Mouse (Mus musculus) thymus, postnatal 14 days (tissue): Measurements from ENCODE around the gene Gfi1b.

ENCODE experiments used
- DNase-seq: peaks from one replicate; pipeline ENCODE4 v3.0.0; 2021

Gene Gfi1b

DNA sequence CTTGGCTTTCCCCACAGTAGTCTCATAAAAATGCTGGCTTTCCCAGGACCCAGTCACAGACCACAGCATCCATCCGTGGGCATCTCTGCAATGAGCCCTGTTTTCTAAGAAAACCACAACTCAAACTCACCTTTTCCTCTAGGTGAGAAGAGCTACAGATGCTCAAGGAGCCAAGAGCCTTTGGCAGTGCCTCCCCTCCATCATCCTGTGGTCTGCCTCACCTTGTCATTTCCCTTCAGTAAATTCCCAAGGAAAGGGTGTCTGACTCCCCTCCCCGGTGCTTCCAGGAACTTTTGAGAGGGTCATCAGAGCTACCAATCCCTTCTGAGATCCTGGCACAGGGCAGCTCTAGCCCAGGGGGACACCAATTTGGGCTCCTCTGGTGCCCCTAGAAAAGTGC lies 671 bp downstream of the Gfi1b start:
- DNase-seq: no peak

DNA sequence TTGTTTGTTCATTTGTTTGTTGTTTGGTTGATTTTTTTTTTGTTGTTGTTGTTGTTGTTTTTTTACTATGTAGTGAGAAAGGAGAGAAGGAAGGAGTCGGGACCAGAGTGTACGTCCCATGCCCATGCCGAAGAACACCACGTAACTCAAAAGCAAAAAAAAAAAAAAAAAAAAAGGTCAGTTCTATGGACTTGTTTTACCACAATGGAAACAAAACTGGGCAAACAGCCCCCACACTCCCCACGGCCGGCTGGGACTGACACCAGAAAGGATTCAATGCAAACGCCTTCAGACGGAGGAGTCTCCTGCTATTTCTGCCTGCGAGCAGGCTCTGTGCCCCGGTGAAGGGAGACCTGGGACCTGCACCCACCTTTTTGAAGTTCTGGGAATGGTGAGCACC lies 1.3 kb downstream of the Gfi1b start:
- DNase-seq: no peak

- no peak for DNase-seq
Observed at GRCm38 (mm10) chr2:28619369-28619768, 2.4 kb downstream of the Gfi1b start.

DNA sequence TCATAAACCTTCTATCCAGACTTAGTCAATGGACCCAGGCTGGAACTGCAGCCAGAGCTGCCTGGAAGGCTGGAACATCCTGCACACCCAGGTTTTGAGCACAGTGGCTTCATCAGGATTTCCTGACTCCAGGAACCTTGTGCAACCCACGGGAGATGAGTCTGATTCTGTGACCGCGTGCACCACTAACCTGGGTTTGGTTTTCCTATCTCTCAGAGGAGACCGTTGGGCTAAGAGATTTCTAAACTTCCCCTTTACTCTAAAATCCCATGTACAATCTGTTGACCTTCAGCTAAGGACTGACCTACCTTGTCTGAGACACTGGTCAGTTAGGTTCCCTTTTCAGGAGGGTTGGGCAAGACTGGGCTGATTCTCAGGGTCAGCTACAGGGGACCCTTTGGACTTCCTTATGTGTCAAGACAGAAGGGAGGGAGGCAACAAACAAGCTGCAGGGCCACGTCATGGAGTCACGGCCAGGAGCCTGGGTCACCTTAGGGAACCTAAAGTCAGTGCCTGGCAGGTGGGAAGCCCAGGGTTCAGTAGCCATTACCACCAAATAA lies 2.9 kb downstream of the Gfi1b start:
- DNase-seq: no peak

- no peak for DNase-seq
Observed at GRCm38 (mm10) chr2:28617498-28618486, 4.0 kb downstream of the Gfi1b start.

DNA sequence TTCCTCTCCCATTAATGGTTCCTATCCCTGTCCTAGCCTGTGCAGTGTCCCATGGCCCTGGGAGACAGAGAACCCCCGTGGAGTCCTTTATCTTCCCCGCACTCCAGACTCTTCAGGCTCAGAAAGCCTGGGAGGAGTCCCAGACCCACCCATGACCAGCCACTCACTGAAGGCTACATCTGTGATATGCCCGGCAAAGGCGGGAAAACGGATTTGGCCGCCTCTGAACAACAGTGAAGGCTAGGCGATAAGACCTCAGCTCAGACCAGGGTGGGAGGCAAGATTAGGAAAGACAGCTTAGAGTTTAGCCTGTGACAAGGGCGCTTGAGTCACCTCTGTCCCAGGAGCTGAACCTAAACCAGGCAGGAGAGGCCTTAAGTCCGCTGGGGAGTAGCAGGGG lies 4.9 kb downstream of the Gfi1b start:
- no peak for DNase-seq

DNA sequence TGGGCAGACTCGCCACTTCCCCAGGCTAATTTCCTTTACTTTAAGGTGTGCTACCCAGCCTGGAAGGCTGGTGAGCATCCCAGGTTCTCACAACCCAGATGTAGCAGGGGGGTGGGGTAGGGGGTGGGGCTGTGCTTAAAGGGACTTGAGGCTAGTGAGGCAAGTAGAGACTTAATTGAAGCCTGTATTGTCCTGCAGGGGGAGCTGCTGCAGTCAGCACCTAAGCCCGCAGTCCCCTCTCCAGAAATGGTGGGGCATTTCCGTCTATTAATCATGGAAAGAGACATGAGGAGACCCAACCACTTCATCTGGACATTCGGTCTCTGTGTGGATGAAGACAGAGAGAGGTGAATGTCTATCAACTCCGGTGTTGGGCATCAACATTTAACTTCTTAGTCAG lies 5.4 kb downstream of the Gfi1b start:
- peak; percentile 41 for DNase-seq

- DNase-seq: no peak
Observed at GRCm38 (mm10) chr2:28613599-28613998, 8.2 kb downstream of the Gfi1b start.

GRCm38 (mm10) chr2:28612436-28613063 lies 9.2 kb downstream of the Gfi1b start:
- no peak for DNase-seq

DNA sequence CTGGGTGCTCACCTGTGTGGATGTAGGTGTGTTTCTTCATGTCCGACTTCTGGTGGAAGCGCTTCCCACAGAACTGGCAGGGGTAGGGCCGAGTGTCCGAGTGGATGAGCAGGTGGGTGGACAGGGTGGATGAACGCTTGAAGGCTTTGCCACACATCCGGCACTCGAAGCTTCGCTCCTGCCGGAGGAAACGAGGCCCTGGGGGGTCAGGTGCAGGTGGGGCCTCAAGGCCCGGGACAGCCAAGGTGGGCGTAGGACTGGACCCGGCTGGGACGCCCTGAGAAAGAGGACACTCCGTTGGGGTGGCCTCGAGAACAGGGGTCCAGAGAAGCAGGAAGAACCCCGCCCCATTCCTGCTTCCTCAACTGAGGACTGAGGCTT lies 10.4 kb downstream of the Gfi1b start:
- no peak for DNase-seq

DNA sequence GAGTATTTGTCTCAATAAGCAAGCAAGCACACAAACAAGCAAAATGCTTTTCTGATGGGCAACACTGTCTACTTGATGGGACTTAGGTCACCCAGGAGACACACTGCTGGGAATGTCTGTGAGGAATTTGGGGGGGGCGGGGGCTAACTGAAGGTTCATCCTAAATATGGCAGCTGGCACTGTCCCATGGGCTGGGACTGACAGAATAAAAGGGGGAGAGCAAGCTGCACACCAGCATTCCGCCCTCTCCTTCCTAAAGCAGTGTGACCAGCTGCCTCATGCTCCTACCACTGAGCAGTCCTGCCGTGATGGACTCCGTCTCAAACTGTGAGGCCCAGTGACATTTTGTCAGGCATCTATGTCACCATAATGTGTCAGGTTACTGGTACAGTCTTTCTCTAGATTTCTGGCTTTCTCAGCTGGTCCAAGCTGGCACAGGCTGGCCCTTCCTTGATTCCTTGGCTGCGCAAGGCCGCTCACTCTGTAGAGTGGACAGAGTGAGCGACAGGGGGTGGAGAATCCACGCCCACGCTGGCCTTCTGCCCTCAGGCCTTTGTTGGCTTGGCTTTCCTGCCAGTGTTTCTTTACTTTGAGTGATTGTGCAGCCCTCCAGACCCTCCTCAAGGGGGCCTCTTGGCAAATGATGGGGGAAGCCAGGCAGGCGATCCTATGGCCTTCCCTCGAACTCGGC lies 10.9 kb downstream of the Gfi1b start:
- DNase-seq: no peak

GRCm38 (mm10) chr2:28609851-28610250 lies 11.9 kb downstream of the Gfi1b start:
- no peak for DNase-seq

GRCm38 (mm10) chr2:28607341-28608165 lies 14.2 kb downstream of the Gfi1b start:
- no peak for DNase-seq

GRCm38 (mm10) chr2:28606601-28607340 lies 15.0 kb downstream of the Gfi1b start:
- DNase-seq: no peak

- DNase-seq: no peak
Observed at GRCm38 (mm10) chr2:28605789-28606541, 15.8 kb downstream of the Gfi1b start.

DNA sequence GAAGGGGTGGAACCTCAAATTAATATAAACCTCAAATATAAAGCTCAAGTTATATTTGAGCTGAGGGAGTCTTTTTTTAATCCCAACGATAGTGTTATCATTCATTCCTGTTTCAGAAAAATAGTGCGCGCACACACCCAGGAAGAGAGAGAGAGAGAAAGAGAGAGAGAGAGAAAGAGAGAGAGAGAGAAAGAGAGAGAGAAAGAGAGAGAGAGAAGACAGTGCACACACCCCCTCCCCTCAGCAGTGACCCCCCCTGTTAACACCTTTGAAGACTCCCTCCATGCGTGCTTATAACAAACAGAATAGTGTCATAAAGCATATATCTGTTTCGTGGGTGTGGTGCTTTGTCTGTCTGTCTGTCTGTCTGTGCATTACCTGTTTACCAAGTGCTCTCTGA lies 18.2 kb downstream of the Gfi1b start:
- DNase-seq: no peak

- DNase-seq: no peak
Observed at GRCm38 (mm10) chr2:28601720-28602590, 19.8 kb downstream of the Gfi1b start.

DNA sequence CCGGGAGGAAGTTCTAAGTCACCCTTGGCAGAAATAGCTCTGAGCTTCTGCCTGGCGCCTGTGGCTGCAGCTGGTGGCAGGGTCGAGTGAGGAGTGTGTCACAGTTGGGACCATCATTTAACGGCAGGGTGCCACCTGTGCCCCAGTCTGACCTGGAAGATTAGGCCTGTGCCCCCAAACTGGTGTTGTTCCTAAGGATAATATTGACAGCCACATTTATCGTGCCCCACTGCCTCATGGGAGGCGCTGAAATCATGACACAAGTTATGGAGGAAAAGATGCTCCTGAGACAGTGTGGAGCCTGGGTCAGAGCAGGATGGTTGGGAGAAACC lies 22.2 kb downstream of the Gfi1b start:
- DNase-seq: peak; percentile 51

DNA sequence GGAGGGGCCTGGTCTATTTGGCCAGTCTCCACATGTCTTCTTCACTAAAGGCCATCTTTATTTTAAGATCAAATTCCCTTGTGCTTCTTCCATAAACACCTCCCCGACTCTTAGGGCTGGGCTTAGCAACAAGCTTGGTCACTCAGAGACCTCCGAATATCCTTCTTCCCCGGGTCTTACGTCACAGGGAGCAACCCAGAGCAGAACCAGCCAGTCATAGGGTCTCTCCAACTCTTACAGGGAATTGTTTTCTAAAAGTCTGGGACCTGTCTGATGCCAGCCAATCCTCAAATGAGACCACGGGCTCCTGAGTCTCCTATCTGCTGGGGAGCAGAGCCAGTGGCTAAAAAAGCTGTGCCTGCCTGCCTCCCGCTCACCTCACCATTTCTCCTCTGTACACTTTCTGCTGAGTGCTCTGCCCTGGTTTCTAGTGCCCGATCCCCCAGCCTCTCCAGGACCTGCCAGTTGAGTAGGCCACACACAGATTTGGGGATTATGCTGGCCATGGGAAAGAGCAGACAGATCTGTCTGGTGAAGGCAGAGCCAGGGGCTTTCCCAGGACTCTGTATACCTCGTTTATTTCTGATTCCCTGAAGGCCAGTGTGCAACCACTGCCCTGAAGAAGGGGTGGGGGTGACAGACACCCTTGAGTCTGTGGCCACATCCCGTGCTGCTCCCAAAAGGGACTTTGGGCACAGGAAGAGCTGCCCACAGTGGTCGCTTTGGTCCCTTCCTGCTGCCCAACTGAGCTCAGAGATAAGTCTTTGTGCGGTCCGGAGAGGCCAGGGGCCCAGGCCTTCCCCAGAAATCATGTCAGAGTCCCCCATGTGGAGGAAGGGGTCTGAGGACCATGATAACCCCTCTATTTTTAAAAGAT lies 22.9 kb downstream of the Gfi1b start:
- no peak for DNase-seq
